In the genomic region with DNA sequence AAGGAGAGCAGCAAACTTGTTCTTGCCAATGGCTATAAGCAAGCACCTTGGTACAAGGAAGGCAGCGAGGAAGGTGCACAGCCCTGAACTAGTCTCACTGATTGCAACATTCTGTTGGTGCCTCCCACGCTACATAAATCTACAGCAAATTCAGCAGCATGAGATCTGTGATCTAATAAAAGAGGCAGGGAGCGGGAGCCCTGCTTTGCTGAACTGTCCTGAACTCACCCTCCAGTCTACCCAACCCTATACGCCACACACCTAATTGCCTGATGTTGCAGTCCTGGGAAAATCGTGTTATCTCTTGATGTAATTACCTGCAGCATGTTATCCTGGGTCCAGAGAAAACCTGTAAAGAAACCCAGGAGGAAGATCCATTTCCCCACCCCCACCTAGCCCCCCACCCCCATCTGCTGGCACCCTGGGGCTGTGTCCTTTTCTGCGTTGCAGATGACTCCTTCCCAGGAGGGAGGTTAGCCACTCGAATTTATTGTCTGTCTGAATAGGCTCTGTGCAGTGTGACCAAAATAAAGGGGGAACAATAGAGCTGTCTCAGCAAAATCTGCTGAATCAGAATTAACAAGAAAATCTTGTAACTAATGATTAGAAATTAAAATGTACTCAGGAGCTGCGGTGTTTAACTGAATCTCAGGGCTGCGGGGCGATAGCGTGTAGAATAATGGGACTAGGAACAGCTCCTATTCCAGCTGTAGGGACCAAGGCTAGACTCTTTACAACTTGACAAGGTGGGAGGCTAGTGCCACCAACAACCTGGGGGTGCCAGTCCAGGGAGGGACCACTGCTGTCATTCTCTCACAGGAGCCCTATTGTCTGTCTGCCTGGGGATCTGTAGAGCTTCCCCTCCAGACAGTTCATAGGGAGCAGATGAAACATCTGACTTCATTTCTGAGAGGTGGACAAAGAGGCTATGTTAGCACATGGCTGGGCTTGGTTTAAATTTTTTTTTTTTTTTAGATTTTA, we compare ENCODE assay signal across 15 mouse cellular contexts.
DNase-seq lines count a peak whose midpoint lies in the region; ATAC-seq and TF ChIP-seq lines count a peak whose summit lies in the region.
"Had no signal": no experiment of that assay in that cellular context is flagged by ENCODE, and none has a peak within 500 bp of the region (broad histone marks: within the 10 kb centered on the region; RNA-seq: fewer than 3 reads in every experiment).

No protein-coding gene starts in this region.

- no peak overlapping the region for H3K27ac ChIP-seq in forebrain, postnatal 0 days (ENCODE audit: low read depth, low read length)
- no peak overlapping the region for H3K27ac ChIP-seq in midbrain, embryonic 11.5 days (ENCODE audit: low read depth, low read length)
- peak overlapping the region; percentile 69 for H3K27ac ChIP-seq in neural tube, embryonic 15.5 days (replicated peaks)
- no peak overlapping the region for H3K27ac ChIP-seq in liver, postnatal 0 days (ENCODE audit: low read depth)
- H3K27ac ChIP-seq in intestine, embryonic 15.5 days: no peak overlapping the region
- H3K27ac ChIP-seq: embryonic facial prominence, embryonic 10.5 days; liver, embryonic 13.5 days had no signal

- ATAC-seq in forebrain, postnatal 0 days: peak; percentile 32
- ATAC-seq in midbrain, embryonic 11.5 days (ENCODE audit: low FRiP score): peak; percentile 75
- ATAC-seq in neural tube, embryonic 15.5 days (ENCODE audit: low FRiP score): peak; percentile 67
- ATAC-seq in liver, postnatal 0 days: no peak
- no peak for ATAC-seq in intestine, embryonic 15.5 days

- TF ChIP-seq CTCF in forebrain, postnatal 0 days (IDR thresholded peaks at IDR 0.05; ENCODE audit: low read depth): no peak
- TF ChIP-seq CTCF in liver, postnatal 0 days (IDR thresholded peaks at IDR 0.05; ENCODE audit: low read depth): no peak

- no peaks in the 10 kb centered on the region for H3K36me3 ChIP-seq in forebrain, postnatal 0 days (ENCODE audit: insufficient read depth)
- no peaks in the 10 kb centered on the region for H3K36me3 ChIP-seq in midbrain, embryonic 11.5 days (ENCODE audit: control insufficient read depth, insufficient read depth, low read length)
- no peaks in the 10 kb centered on the region for H3K36me3 ChIP-seq in neural tube, embryonic 15.5 days
- H3K36me3 ChIP-seq in liver, postnatal 0 days (replicated peaks; ENCODE audit: insufficient read depth, low read length): no peaks in the 10 kb centered on the region
- H3K36me3 ChIP-seq in intestine, embryonic 15.5 days: no peaks in the 10 kb centered on the region
- H3K36me3 ChIP-seq: embryonic facial prominence, embryonic 10.5 days; liver, embryonic 13.5 days had no signal

- H3K27me3 ChIP-seq in forebrain, postnatal 0 days (ENCODE audit: insufficient read depth, low read length): no peaks in the 10 kb centered on the region
- H3K27me3 ChIP-seq in midbrain, embryonic 11.5 days (ENCODE audit: control insufficient read depth, insufficient read depth, low read length): no peaks in the 10 kb centered on the region
- no peaks in the 10 kb centered on the region for H3K27me3 ChIP-seq in neural tube, embryonic 15.5 days (replicated peaks)
- no peaks in the 10 kb centered on the region for H3K27me3 ChIP-seq in liver, postnatal 0 days (ENCODE audit: insufficient read depth, low read length)
- H3K27me3 ChIP-seq in intestine, embryonic 15.5 days (replicated peaks): no peaks in the 10 kb centered on the region
- H3K27me3 ChIP-seq: liver, embryonic 13.5 days had no signal

- no peaks in the 10 kb centered on the region for H3K9me3 ChIP-seq in forebrain, postnatal 0 days (ENCODE audit: low read length)
- H3K9me3 ChIP-seq in midbrain, embryonic 11.5 days (ENCODE audit: control insufficient read depth, low read length): no peaks in the 10 kb centered on the region
- H3K9me3 ChIP-seq in neural tube, embryonic 15.5 days (replicated peaks): no peaks in the 10 kb centered on the region
- no peaks in the 10 kb centered on the region for H3K9me3 ChIP-seq in liver, postnatal 0 days (ENCODE audit: low read length)
- no peaks in the 10 kb centered on the region for H3K9me3 ChIP-seq in intestine, embryonic 15.5 days
- H3K9me3 ChIP-seq: embryonic facial prominence, embryonic 10.5 days; liver, embryonic 13.5 days had no signal

- H3K9ac ChIP-seq in forebrain, postnatal 0 days: no peak overlapping the region
- no peak overlapping the region for H3K9ac ChIP-seq in midbrain, embryonic 11.5 days (ENCODE audit: low read length)
- no peak overlapping the region for H3K9ac ChIP-seq in neural tube, embryonic 15.5 days (replicated peaks)
- H3K9ac ChIP-seq in liver, postnatal 0 days (replicated peaks): no peak overlapping the region
- no peak overlapping the region for H3K9ac ChIP-seq in intestine, embryonic 15.5 days
- H3K9ac ChIP-seq: liver, embryonic 13.5 days had no signal

- no peaks in the 10 kb centered on the region for H3K4me1 ChIP-seq in forebrain, postnatal 0 days (ENCODE audit: insufficient read depth)
- H3K4me1 ChIP-seq in midbrain, embryonic 11.5 days (ENCODE audit: control insufficient read depth, insufficient read depth, low read length): peaks cover 3% of the 10 kb centered on the region; the same call in 1 of the 2 replicates
- peaks cover 26% of the 10 kb centered on the region for H3K4me1 ChIP-seq in neural tube, embryonic 15.5 days
- H3K4me1 ChIP-seq in liver, postnatal 0 days (ENCODE audit: insufficient read depth): no peaks in the 10 kb centered on the region
- H3K4me1 ChIP-seq in intestine, embryonic 15.5 days (replicated peaks): no peaks in the 10 kb centered on the region
- H3K4me1 ChIP-seq: embryonic facial prominence, embryonic 10.5 days; liver, embryonic 13.5 days had no signal

- H3K4me3 ChIP-seq in forebrain, postnatal 0 days (ENCODE audit: low read depth, low read length): no peak overlapping the region
- no peak overlapping the region for H3K4me3 ChIP-seq in midbrain, embryonic 11.5 days (ENCODE audit: low read depth, low read length)
- H3K4me3 ChIP-seq in neural tube, embryonic 15.5 days (replicated peaks): no peak overlapping the region
- H3K4me3 ChIP-seq in liver, postnatal 0 days (ENCODE audit: low read depth, low read length): no peak overlapping the region
- no peak overlapping the region for H3K4me3 ChIP-seq in intestine, embryonic 15.5 days (replicated peaks)
- H3K4me3 ChIP-seq: embryonic facial prominence, embryonic 10.5 days; liver, embryonic 13.5 days; myocyte had no signal

- TF ChIP-seq EP300 in liver, postnatal 0 days (IDR thresholded peaks at IDR 0.05; ENCODE audit: low read depth): no peak

- no peak overlapping the region for H3K4me2 ChIP-seq in forebrain, postnatal 0 days (ENCODE audit: low read depth)
- H3K4me2 ChIP-seq in midbrain, embryonic 11.5 days: no peak overlapping the region
- H3K4me2 ChIP-seq in neural tube, embryonic 15.5 days: no peak overlapping the region
- H3K4me2 ChIP-seq in liver, postnatal 0 days (ENCODE audit: low read depth, low read length): no peak overlapping the region
- no peak overlapping the region for H3K4me2 ChIP-seq in intestine, embryonic 15.5 days (replicated peaks)
- H3K4me2 ChIP-seq: heart, embryonic 11.5 days; liver, embryonic 13.5 days had no signal

- DNase-seq in layer of hippocampus, adult 9-11 months: peak; percentile 16
- no peak for DNase-seq in layer of hippocampus, adult 8-10 months (ENCODE audit: low spot score in 2 of 2)
- DNase-seq in forebrain, postnatal 0 days: peak; percentile 16
- DNase-seq in midbrain, embryonic 11.5 days (ENCODE audit: low spot score, missing footprints): no peak
- DNase-seq in liver, postnatal 0 days: no peak
- DNase-seq: adrenal gland, postnatal 36 days; cerebellum, adult 2 months; kidney, postnatal 4 days; liver, embryonic 13.5 days; lung, postnatal 36 days had no signal

- WGBS in forebrain, postnatal 0 days: 32% methylated on average over 11 of the region's 11 CpGs
- 43% methylated on average over 11 of the region's 11 CpGs for WGBS in midbrain, embryonic 11.5 days
- WGBS in neural tube, embryonic 15.5 days: 19% methylated on average over 11 of the region's 11 CpGs
- 63% methylated on average over 11 of the region's 11 CpGs for WGBS in liver, postnatal 0 days (ENCODE audit: insufficient replicate concordance)
- 62% methylated on average over 11 of the region's 11 CpGs for WGBS in intestine, embryonic 15.5 days

Comparison
In these comparisons a context has a peak if more than half of its experiments do, and no peak if none do; other contexts are left out.
1. DNase-seq: peak in layer of hippocampus, adult 9-11 months (single experiment) and forebrain, postnatal 0 days (single experiment); none in layer of hippocampus, adult 8-10 months (0 of 2), midbrain, embryonic 11.5 days (single experiment) and liver, postnatal 0 days (single experiment).
2. ATAC-seq: peak in forebrain, postnatal 0 days (single experiment), midbrain, embryonic 11.5 days (single experiment) and neural tube, embryonic 15.5 days (single experiment); none in liver, postnatal 0 days (single experiment) and intestine, embryonic 15.5 days (single experiment).